Mouse (Mus musculus) lung, embryonic 14.5 days (tissue): ENCODE data around the gene Folr1. TPM values are rescaled to one million over a fixed set of nuclear protein-coding genes. Genes with fewer than 3 reads are reported as not detected.

Experiments
- ATAC-seq: fragments of 200-750 bp; cut with Nextera tagmentation; 2 replicates; pipeline ENCODE4 v1.8.0; 2017; ENCODE audit warnings: mild to moderate bottlenecking, moderate TSS enrichment, moderate library complexity; ENCODE audit not compliant: insufficient read depth
- DNase-seq: peaks from one replicate; pipeline ENCODE4 v3.0.0-alpha.2; 2015
- H3K27ac ChIP-seq: fragments of 300-500 bp; sonication (generic); 2 replicates; pipeline ENCODE4 v1.5.1; 2014; ENCODE audit warnings: low read depth, mild to moderate bottlenecking, moderate library complexity
- H3K27me3 ChIP-seq: fragments of 300-500 bp; sonication (generic); 2 replicates; pipeline ENCODE4 v1.6.1; 2014; ENCODE audit warnings: low read length, control low read depth; ENCODE audit not compliant: insufficient read depth
- H3K36me3 ChIP-seq: fragments of 300-500 bp; sonication (generic); 2 replicates; pipeline ENCODE4 v1.6.1; 2014; ENCODE audit warnings: control low read depth; ENCODE audit not compliant: insufficient read depth
- H3K4me1 ChIP-seq: fragments of 300-500 bp; sonication (generic); 2 replicates; pipeline ENCODE4 v1.6.1; 2014; ENCODE audit warnings: antibody characterized with exemption, control low read depth; ENCODE audit not compliant: insufficient read depth
- H3K4me2 ChIP-seq: fragments of 300-500 bp; sonication (generic); 2 replicates; pipeline ENCODE4 v1.6.1; 2014; ENCODE audit warnings: mild to moderate bottlenecking
- H3K4me3 ChIP-seq: fragments of 300-500 bp; sonication (generic); 2 replicates; pipeline ENCODE4 v1.5.1; 2014; ENCODE audit warnings: low read depth, low read length
- H3K9ac ChIP-seq: fragments of 300-500 bp; sonication (generic); 2 replicates; pipeline ENCODE4 v1.6.1; 2014
- H3K9me3 ChIP-seq: fragments of 300-500 bp; sonication (generic); 2 replicates; pipeline ENCODE4 v1.6.1; 2016; ENCODE audit warnings: low read depth, low read length, control low read depth
- CTCF ChIP-seq: IDR thresholded peaks from 2 replicates; pipeline ENCODE4 v1.5.1; 2016; ENCODE audit warnings: antibody characterized with exemption, low read depth
- WGBS: fragments of 180-500 bp; shearing (Covaris S2); extraction: QIAGEN DNeasy Blood & Tissue Kit; methylation state at CpG from one replicate; pipeline ENCODE4 v1.1.7; 2014; 5-methylcytosine and 5-hydroxymethylcytosine counted together
- polyA plus RNA-seq: library from polyadenylated mRNA; unstranded; fragments of >200 nt; fragmentation: Nextera tagmentation; extraction: Ambion mirVana; gene quantifications from 2 replicates; pipeline ENCODE4 v1.2.1, GENCODE M21; 2014

The Folr1 gene
- polyA plus RNA-seq, 1 experiment from 2014 or later = 0.20 TPM

GRCm38 (mm10) chr7:101869163-101869500 is 1.5 kb downstream of the Folr1 start:
- no peaks in the 10 kb centered on the region for H3K36me3 ChIP-seq
- WGBS = 71% methylated on average over 7 of the region's 7 CpGs
- no peak overlapping the region for H3K9ac ChIP-seq
- H3K4me1 ChIP-seq = no peaks in the 10 kb centered on the region
- TF ChIP-seq CTCF = no peak
- H3K9me3 ChIP-seq = no peaks in the 10 kb centered on the region
- ATAC-seq (no peak), DNase-seq (no peak)
- no peak overlapping the region for H3K27ac ChIP-seq
- H3K4me3 ChIP-seq = no peak overlapping the region
- H3K27me3 ChIP-seq = no peaks in the 10 kb centered on the region
- H3K4me2 ChIP-seq = no peak overlapping the region

- H3K27ac ChIP-seq = no peak overlapping the region
- H3K4me2 ChIP-seq = no peak overlapping the region
Observed at GRCm38 (mm10) chr7:101868241-101869162, 2.1 kb downstream of the Folr1 start.

GRCm38 (mm10) chr7:101867482-101867881 is 3.1 kb downstream of the Folr1 start:
- H3K27ac ChIP-seq = no peak overlapping the region
- H3K4me3 ChIP-seq = no peak overlapping the region
- 98% methylated on average over 4 of the region's 4 CpGs for WGBS
- H3K4me1 ChIP-seq = no peaks in the 10 kb centered on the region
- no peak for ATAC-seq
- H3K27me3 ChIP-seq = no peaks in the 10 kb centered on the region
- no peak overlapping the region for H3K9ac ChIP-seq
- no peak overlapping the region for H3K4me2 ChIP-seq
- H3K36me3 ChIP-seq = no peaks in the 10 kb centered on the region
- H3K9me3 ChIP-seq = no peaks in the 10 kb centered on the region
- DNase-seq = no peak
- TF ChIP-seq CTCF = no peak

More at GRCm38 (mm10) chr7:101868241-101869162, 2.1 kb downstream of the Folr1 start:
- no peaks in the 10 kb centered on the region for H3K27me3 ChIP-seq
- no peaks in the 10 kb centered on the region for H3K36me3 ChIP-seq
- ATAC-seq (no peak), DNase-seq (peak; percentile 37)
- 59% methylated on average over 13 of the region's 13 CpGs for WGBS
- H3K4me3 ChIP-seq = no peak overlapping the region
- TF ChIP-seq CTCF = no peak
- H3K9ac ChIP-seq = no peak overlapping the region
- H3K9me3 ChIP-seq = no peaks in the 10 kb centered on the region
- H3K4me1 ChIP-seq = no peaks in the 10 kb centered on the region

GRCm38 (mm10) chr7:101866491-101867265 is 3.9 kb downstream of the Folr1 start:
- no peak overlapping the region for H3K4me3 ChIP-seq
- H3K4me2 ChIP-seq = no peak overlapping the region
- no peak overlapping the region for H3K27ac ChIP-seq
- ATAC-seq (no peak), DNase-seq (no peak)
- no peaks in the 10 kb centered on the region for H3K27me3 ChIP-seq
- WGBS = 74% methylated on average over 11 of the region's 11 CpGs
- H3K4me1 ChIP-seq = no peaks in the 10 kb centered on the region
- H3K36me3 ChIP-seq = no peaks in the 10 kb centered on the region
- no peak for TF ChIP-seq CTCF
- no peaks in the 10 kb centered on the region for H3K9me3 ChIP-seq
- H3K9ac ChIP-seq = no peak overlapping the region

GRCm38 (mm10) chr7:101863415-101863814 is 7.2 kb downstream of the Folr1 start, which contains the start of gene Anapc15:
Anapc15 (plus strand) TSS chr7:101863715.
- Histone ChIP-seq H3K4me3 (no peak within 1 kb of the TSS), H3K27me3 (no peaks in the 10 kb centered on the region), H3K4me2 (no peak within 1 kb of the TSS), H3K36me3 (no peaks in the 10 kb centered on the region), H3K9me3 (no peaks in the 10 kb centered on the region), H3K9ac (no peak within 1 kb of the TSS), H3K4me1 (no peaks in the 10 kb centered on the region), H3K27ac (no peak within 1 kb of the TSS)
- ATAC-seq (no peak), DNase-seq (no peak)
- 59% methylated on average over 3 of the region's 3 CpGs for WGBS
- TF ChIP-seq CTCF = no peak

GRCm38 (mm10) chr7:101862291-101862690 is 8.3 kb downstream of the Folr1 start:
- DNase-seq (no peak), ATAC-seq (no peak)
- H3K4me1 ChIP-seq = no peaks in the 10 kb centered on the region
- no peak overlapping the region for H3K4me2 ChIP-seq
- no peaks in the 10 kb centered on the region for H3K36me3 ChIP-seq
- H3K9ac ChIP-seq = no peak overlapping the region
- WGBS = 45% methylated on average over 3 of the region's 3 CpGs
- no peaks in the 10 kb centered on the region for H3K9me3 ChIP-seq
- TF ChIP-seq CTCF = 0 out of 2 replicates have a peak, but pooled peaks have one; percentile 11
- H3K4me3 ChIP-seq = no peak overlapping the region
- H3K27me3 ChIP-seq = no peaks in the 10 kb centered on the region
- H3K27ac ChIP-seq = no peak overlapping the region

GRCm38 (mm10) chr7:101860978-101861377 is 9.6 kb downstream of the Folr1 start:
- no peaks in the 10 kb centered on the region for H3K4me1 ChIP-seq
- ATAC-seq = no peak

More at GRCm38 (mm10) chr7:101860978-101861377, 9.6 kb downstream of the Folr1 start:
- H3K4me2 ChIP-seq = no peak overlapping the region
- H3K36me3 ChIP-seq = no peaks in the 10 kb centered on the region
- H3K9me3 ChIP-seq = no peaks in the 10 kb centered on the region
- no peak for DNase-seq
- no peak overlapping the region for H3K9ac ChIP-seq
- TF ChIP-seq CTCF = no peak
- no peak overlapping the region for H3K4me3 ChIP-seq
- H3K27ac ChIP-seq = no peak overlapping the region
- no peaks in the 10 kb centered on the region for H3K27me3 ChIP-seq
